ENCODE assay signal across 15 mouse cellular contexts in genomic region chr11:116988131-116988530, GRCm38 (mm10).
DNase-seq lines count a peak whose midpoint lies in the region; ATAC-seq lines count a peak whose summit lies in the region.
"Had no signal": no experiment of that assay in that cellular context is flagged by ENCODE, and none has a peak within 500 bp of the region (broad histone marks: within the 10 kb centered on the region; RNA-seq: fewer than 3 reads in every experiment).

No protein-coding gene starts in this region.

- ATAC-seq in hindbrain, embryonic 13.5 days (ENCODE audit: low FRiP score) = peak; percentile 41; the same call in 1 of the 2 replicates
- ATAC-seq in forebrain, embryonic 12.5 days (ENCODE audit: low FRiP score) = no peak; the same call in 1 of the 2 replicates
- ATAC-seq in midbrain, embryonic 15.5 days (replicated peaks) = no peak
- ATAC-seq: intestine, embryonic 15.5 days; Patski had no signal

- no peak overlapping the region for H3K4me3 ChIP-seq in hindbrain, embryonic 13.5 days
- no peak overlapping the region for H3K4me3 ChIP-seq in hindbrain, embryonic 10.5 days
- no peak overlapping the region for H3K4me3 ChIP-seq in forebrain, embryonic 12.5 days (replicated peaks)
- H3K4me3 ChIP-seq in midbrain, embryonic 15.5 days = no peak overlapping the region
- H3K4me3 ChIP-seq: heart, embryonic 15.5 days; intestine, embryonic 15.5 days had no signal

- no peak overlapping the region for H3K4me2 ChIP-seq in hindbrain, embryonic 13.5 days
- H3K4me2 ChIP-seq in forebrain, embryonic 12.5 days = no peak overlapping the region
- no peak overlapping the region for H3K4me2 ChIP-seq in midbrain, embryonic 15.5 days
- H3K4me2 ChIP-seq: heart, embryonic 15.5 days; intestine, embryonic 15.5 days had no signal

- WGBS in hindbrain, embryonic 13.5 days = 38% methylated on average over 8 of the region's 8 CpGs
- 61% methylated on average over 8 of the region's 8 CpGs for WGBS in hindbrain, embryonic 10.5 days
- WGBS in forebrain, embryonic 12.5 days = 39% methylated on average over 8 of the region's 8 CpGs
- 38% methylated on average over 8 of the region's 8 CpGs for WGBS in midbrain, embryonic 15.5 days

- H3K27me3 ChIP-seq in hindbrain, embryonic 13.5 days = 0 out of 2 replicates have a peak, but pooled peaks cover 4% of the 10 kb centered on the region
- H3K27me3 ChIP-seq in hindbrain, embryonic 10.5 days (ENCODE audit: insufficient read depth, poor library complexity, severe bottlenecking) = peaks cover 10% of the 10 kb centered on the region
- H3K27me3 ChIP-seq in forebrain, embryonic 12.5 days = 0 out of 2 replicates have a peak, but pooled peaks cover 3% of the 10 kb centered on the region
- H3K27me3 ChIP-seq in midbrain, embryonic 15.5 days (replicated peaks) = no peaks in the 10 kb centered on the region

- no peak overlapping the region for H3K9ac ChIP-seq in hindbrain, embryonic 13.5 days
- H3K9ac ChIP-seq in forebrain, embryonic 12.5 days = 0 out of 2 replicates have a peak overlapping the region, but pooled peaks have one; percentile 17
- no peak overlapping the region for H3K9ac ChIP-seq in midbrain, embryonic 15.5 days
- H3K9ac ChIP-seq: heart, embryonic 15.5 days; intestine, embryonic 15.5 days; liver, embryonic 14.5 days had no signal

- DNase-seq in hindbrain, embryonic 10.5 days (ENCODE audit: low spot score) = no peak
- peak; percentile 10 for DNase-seq in lung, postnatal 36 days
- DNase-seq in lung, postnatal 25 days (ENCODE audit: low spot score) = no peak
- no peak for DNase-seq in T-cell, adult 2 months (ENCODE audit: low spot score)
- DNase-seq in thymus, postnatal 10 days (ENCODE audit: low spot score in 2 of 2) = no peak
- DNase-seq: cerebellum, adult 9-11 months; gastrocnemius, postnatal 14 days; thymus, postnatal 36 days had no signal

- peak overlapping the region; percentile 74 for H3K27ac ChIP-seq in hindbrain, embryonic 13.5 days
- H3K27ac ChIP-seq in hindbrain, embryonic 10.5 days = no peak overlapping the region
- H3K27ac ChIP-seq in forebrain, embryonic 12.5 days = 0 out of 2 replicates have a peak overlapping the region, but pooled peaks have one; percentile 13
- peak overlapping the region; percentile 6; the same call in 1 of the 2 replicates for H3K27ac ChIP-seq in midbrain, embryonic 15.5 days
- H3K27ac ChIP-seq: heart, embryonic 15.5 days; intestine, embryonic 15.5 days; liver, embryonic 14.5 days had no signal

- H3K4me1 ChIP-seq in hindbrain, embryonic 13.5 days (replicated peaks) = peaks cover 37% of the 10 kb centered on the region
- peaks cover 38% of the 10 kb centered on the region for H3K4me1 ChIP-seq in hindbrain, embryonic 10.5 days (replicated peaks)
- peaks cover 12% of the 10 kb centered on the region for H3K4me1 ChIP-seq in forebrain, embryonic 12.5 days
- peaks cover 17% of the 10 kb centered on the region for H3K4me1 ChIP-seq in midbrain, embryonic 15.5 days
- H3K4me1 ChIP-seq: heart, embryonic 15.5 days had no signal

- no peaks in the 10 kb centered on the region for H3K9me3 ChIP-seq in hindbrain, embryonic 13.5 days
- H3K9me3 ChIP-seq in hindbrain, embryonic 10.5 days = no peaks in the 10 kb centered on the region
- H3K9me3 ChIP-seq in forebrain, embryonic 12.5 days = no peaks in the 10 kb centered on the region
- H3K9me3 ChIP-seq in midbrain, embryonic 15.5 days = no peaks in the 10 kb centered on the region
- H3K9me3 ChIP-seq: heart, embryonic 15.5 days; intestine, embryonic 15.5 days had no signal

- peaks cover 37% of the 10 kb centered on the region for H3K36me3 ChIP-seq in hindbrain, embryonic 13.5 days
- H3K36me3 ChIP-seq in hindbrain, embryonic 10.5 days = peaks cover 35% of the 10 kb centered on the region
- peaks cover 35% of the 10 kb centered on the region for H3K36me3 ChIP-seq in forebrain, embryonic 12.5 days (replicated peaks)
- peaks cover 11% of the 10 kb centered on the region; the same call in 1 of the 2 replicates for H3K36me3 ChIP-seq in midbrain, embryonic 15.5 days (replicated peaks)
- H3K36me3 ChIP-seq: heart, embryonic 15.5 days; intestine, embryonic 15.5 days had no signal
